Mouse (Mus musculus) adrenal gland, postnatal 36 days (tissue): ENCODE measurements around the gene Hoxd10. TPM values are rescaled to one million over a fixed set of nuclear protein-coding genes. Genes with fewer than 3 reads are reported as not detected.
A peak's percentile ranks its signal among the peaks of the same experiment; 100 is the strongest.

Experiments used
- microRNA-seq: library from miRNA; unstranded; fragments of <30 nt; microRNA quantifications from one replicate; pipeline ENCODE4 v1.2.0, GENCODE M21; 2021
- total RNA-seq, 2 experiments: library from RNA; stranded (reverse); gene quantifications; 2 replicates each; pipeline ENCODE4 v1.2.3; 2021

Hoxd10 gene
- total RNA-seq, 2 experiments from 2014 or later = not detected

Small RNA genes within 50 kb of the gene (microRNA-seq; reads per million reads assigned to microRNA genes)
- gene Gm44463 (not detected), gene Mir10b (21,456 reads per million, percentile 97 among the genes with 10 or more reads in this experiment)

Other genes with a start within 250 kb of the Hoxd10 start
- gene Lnpk, start 112.5 kb upstream of the Hoxd10 start, total RNA-seq = 10 to 100 TPM; 15.8 to 16.2 TPM
- gene Evx2, start 32.4 kb upstream of the Hoxd10 start, total RNA-seq = not detected
- not detected for gene Hoxd13, start 23.6 kb upstream of the Hoxd10 start, total RNA-seq
- not detected for gene Hoxd12, start 16.9 kb upstream of the Hoxd10 start, total RNA-seq
- not detected for gene Hoxd11, start 12.4 kb upstream of the Hoxd10 start, total RNA-seq
- 1 to 10 TPM; 3.8 to 4.1 TPM for gene Hoxd9, start 5.8 kb downstream of the Hoxd10 start, total RNA-seq
- 10 to 100 TPM; 23.9 to 35.9 TPM for gene Hoxd8, start 12.7 kb downstream of the Hoxd10 start, total RNA-seq
- gene Hoxd3, start 20.0 kb downstream of the Hoxd10 start, total RNA-seq = under 1 TPM; 0.17 to 0.36 TPM
- 10 to 100 TPM; 13.6 to 15.5 TPM for gene Hoxd4, start 20.0 kb downstream of the Hoxd10 start, total RNA-seq
- 1 to 10 TPM; 1.6 to 2.0 TPM for gene Gm28230, start 34.8 kb downstream of the Hoxd10 start, total RNA-seq
- not detected for gene Hoxd1, start 71.1 kb downstream of the Hoxd10 start, total RNA-seq
- 10 to 100 TPM; 64.7 to 98.5 TPM for gene Mtx2, start 133.9 kb downstream of the Hoxd10 start, total RNA-seq